Mouse (Mus musculus): ENCODE data around the gene Fancm.
"Not testable (repeated sequence)": the region's sequence is repeated elsewhere in the genome, so short reads cannot be mapped to it uniquely, and the experiment has no call there.

Gene Fancm

GRCm38 (mm10) chr12:65118968-65119367 lies 43.6 kb downstream of the Fancm start:
- in situ Hi-C loops (cut with MboI; ENCODE audit: low sequenced_read_pairs), result no loop called here

GRCm38 (mm10) chr12:65119451-65119850 lies 44.0 kb downstream of the Fancm start:
- in situ Hi-C loops (cut with MboI; ENCODE audit: low sequenced_read_pairs), result no loop called here

- in situ Hi-C loops (cut with MboI; ENCODE audit: low sequenced_read_pairs), result not testable (repeated sequence)
Observed at GRCm38 (mm10) chr12:65136121-65136520, 60.7 kb downstream of the Fancm start.

GRCm38 (mm10) chr12:65172021-65172951 lies 96.9 kb downstream of the Fancm start, which contains the start of gene Mis18bp1:
TSS of gene Mis18bp1 (minus strand) at chr12:65172604.
- in situ Hi-C loops (cut with MboI; ENCODE audit: low sequenced_read_pairs), result no loop called here

- in situ Hi-C loops (cut with MboI; ENCODE audit: low sequenced_read_pairs), result not testable (repeated sequence)
Observed at GRCm38 (mm10) chr12:65172959-65173358, 97.6 kb downstream of the Fancm start.

- in situ Hi-C loops (cut with MboI; ENCODE audit: low sequenced_read_pairs), result no loop called here
Observed at GRCm38 (mm10) chr12:65173736-65174135, 98.3 kb downstream of the Fancm start.
